Mouse (Mus musculus) adrenal gland (tissue): ENCODE data around the gene Golga4.

Experiments used
- intact Hi-C: fragments of 180-260 bp; cut with DNase I; formaldehyde crosslinking; loops from one replicate; pipeline ENCODE4 v1.15.1; 2025
- long read RNA-seq, 2 experiments: library from polyadenylated mRNA; unstranded; transcript quantifications; one replicate each; pipeline ENCODE4 v2.0.0; 2020; ENCODE audit warnings: borderline replicate concordance in 1 of 2; ENCODE audit not compliant: insufficient replicate concordance in 1 of 2

Golga4 gene
- long read RNA-seq, experiment 1, transcript Golga4-206 (14 exons, 2,858 nt) = major isoform, 6 of 50 reads
- long read RNA-seq, experiment 1, partial matches to known transcripts = 30 of 50 reads
- long read RNA-seq, experiment 1, other reads (novel, unspliced or antisense) = 13 of 50 reads
- long read RNA-seq, experiment 2, partial matches to known transcripts = 40 of 68 reads
- long read RNA-seq, experiment 2, other reads (novel, unspliced or antisense) = 21 of 68 reads

GRCm38 (mm10) chr9:118506020-118506403 lies at the start of gene Golga4:
Gene Golga4 (plus strand): TSS chr9:118506267.
- intact Hi-C loops = no loop called here

GRCm38 (mm10) chr9:118456405-118456804 lies 49.7 kb upstream of the Golga4 start:
- intact Hi-C loops = no loop called here

DNA sequence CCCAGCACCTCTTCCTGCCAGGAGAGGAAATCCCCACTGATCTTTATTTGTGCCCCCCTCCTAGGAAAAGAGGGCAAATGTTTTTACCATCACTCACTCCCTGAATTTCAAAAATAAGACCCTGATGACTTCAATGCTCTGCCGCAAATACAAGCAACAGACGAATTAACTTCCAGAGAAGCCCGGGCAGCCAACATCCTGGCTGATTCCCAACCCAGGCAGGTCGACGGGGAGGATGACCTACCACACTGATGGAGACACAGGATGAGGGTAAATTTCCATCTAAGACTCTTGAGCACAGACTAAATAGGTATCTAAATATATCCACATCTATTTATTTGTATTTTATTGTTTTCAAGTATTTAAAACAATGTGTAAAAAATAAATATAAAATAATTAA lies 48.0 kb upstream of the Golga4 start:
- intact Hi-C loops = no loop called here

- intact Hi-C loops = no loop called here
Measured at GRCm38 (mm10) chr9:118464031-118464430, 42.0 kb upstream of the Golga4 start.

DNA sequence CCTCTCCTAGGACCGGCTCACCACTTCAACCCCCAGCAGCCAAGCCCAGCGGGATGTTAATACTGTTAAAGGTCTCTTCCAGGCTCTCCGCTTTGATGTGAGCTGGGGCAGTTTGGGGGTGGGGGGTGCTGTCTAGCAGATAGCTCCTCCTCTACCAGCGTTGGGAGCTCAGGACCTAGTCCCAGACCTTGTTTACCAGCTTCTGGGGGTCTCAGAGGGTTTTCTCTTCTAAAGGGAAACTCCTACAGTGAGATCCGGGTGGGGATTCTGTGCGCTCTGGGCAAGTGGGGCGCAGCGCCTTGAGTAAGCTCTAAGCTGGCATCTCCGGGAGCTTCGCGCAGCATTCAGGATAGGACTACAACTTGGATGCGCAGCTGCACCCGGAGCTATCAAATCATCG lies 37.8 kb upstream of the Golga4 start:
- intact Hi-C loops = no loop called here

DNA sequence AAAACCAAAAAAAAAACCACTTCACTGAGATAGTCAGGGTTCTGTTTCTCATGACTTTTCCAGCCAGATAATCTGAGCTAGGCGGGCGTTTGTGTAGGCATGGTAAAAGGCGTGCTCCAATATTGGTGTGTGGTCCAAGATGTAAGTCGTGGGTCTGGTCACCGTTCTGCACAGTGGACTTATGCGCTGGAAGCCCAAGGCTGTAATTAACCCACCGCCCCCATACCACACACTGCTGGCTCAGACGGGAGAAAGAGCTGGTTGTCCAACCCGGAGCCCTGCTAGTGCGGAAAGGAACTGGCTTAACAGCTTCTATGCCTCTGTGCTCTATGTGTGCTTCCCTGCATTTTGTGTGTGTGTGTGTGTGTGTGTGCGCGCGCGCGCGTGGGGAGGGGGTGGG lies 36.8 kb upstream of the Golga4 start:
- intact Hi-C loops = no loop called here

DNA sequence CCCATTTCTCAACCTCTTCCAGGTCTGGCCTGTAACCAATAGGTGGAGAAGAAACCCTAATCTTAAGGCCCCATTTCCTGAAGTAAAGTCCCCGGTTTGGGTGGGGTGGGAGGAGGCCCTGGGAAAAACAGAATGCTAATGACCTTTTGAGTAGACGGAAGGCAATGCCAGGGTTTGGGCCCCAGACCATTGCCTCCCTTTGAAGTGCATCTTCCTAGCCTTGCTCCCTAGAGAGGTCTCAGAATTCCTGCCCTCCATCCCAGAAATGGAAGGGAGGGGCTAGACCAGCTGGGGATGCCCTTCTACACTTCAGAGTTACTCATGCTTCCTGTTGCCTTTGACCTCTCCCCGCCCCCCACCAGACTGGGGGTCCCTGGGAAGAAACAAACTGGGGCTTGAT lies 34.8 kb upstream of the Golga4 start:
- intact Hi-C loops = no loop called here

- intact Hi-C loops = no loop called here
Measured at GRCm38 (mm10) chr9:118476211-118476765, 29.8 kb upstream of the Golga4 start.

DNA sequence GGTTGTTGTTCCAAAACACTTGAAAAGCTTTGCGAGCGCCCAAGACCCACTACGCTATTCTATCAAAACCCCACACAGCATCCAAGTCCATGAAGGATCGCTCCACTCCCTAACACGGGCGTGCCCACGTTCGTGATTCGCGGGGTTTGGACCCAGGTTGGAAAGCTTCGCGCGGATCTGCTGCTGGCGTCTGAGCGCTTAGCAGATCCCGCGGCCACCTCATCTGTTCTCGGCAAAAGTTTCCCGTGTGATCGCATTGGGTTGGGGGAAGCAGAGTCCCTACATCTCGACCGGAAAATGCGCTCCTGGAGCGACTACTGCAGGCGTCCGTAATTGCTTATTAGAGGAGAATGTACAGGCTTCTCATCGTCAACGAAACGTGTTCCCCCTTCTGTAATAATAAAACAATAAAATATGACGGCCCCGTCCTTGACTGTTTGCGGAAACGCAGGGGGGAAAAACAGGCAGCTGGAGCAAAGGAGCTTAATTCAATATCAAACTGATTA lies 29.2 kb upstream of the Golga4 start:
- intact Hi-C loops = no loop called here

DNA sequence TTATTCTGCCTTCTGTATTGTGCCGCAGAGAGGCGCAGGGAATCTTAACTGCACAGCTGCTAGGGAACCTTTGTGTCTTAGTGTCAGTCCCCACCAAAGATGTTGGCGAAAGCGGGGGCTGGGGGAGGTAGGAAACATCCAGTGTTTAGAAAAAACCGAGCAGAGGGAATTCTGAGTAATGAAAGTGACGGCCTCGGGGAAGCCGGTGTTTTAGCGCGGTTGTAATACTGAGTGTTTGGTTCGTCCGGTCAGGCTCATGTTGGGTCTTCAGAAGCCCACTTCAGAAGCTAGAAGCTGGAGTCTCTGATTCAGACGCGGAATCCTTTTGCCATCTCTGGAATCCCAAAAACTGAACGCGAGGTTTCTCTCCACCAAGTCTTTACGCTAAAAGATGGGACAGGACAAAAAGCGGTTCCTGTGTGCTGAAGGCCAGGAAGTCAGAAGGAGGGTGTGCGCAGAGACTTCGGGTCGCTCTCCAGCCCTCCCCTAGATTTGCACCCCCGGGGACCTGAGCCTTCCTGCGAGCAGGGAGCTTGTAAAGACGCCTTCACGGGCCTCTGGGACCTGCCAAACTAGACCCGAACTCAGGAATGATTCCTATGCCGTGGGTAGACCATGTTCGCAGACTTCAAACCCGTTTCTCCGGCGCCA lies 28.7 kb upstream of the Golga4 start:
- intact Hi-C loops = no loop called here

- intact Hi-C loops = no loop called here
Measured at GRCm38 (mm10) chr9:118477961-118478360, 28.1 kb upstream of the Golga4 start, which contains the start of gene Eomes. Gene Eomes (plus strand): TSS chr9:118478212.

DNA sequence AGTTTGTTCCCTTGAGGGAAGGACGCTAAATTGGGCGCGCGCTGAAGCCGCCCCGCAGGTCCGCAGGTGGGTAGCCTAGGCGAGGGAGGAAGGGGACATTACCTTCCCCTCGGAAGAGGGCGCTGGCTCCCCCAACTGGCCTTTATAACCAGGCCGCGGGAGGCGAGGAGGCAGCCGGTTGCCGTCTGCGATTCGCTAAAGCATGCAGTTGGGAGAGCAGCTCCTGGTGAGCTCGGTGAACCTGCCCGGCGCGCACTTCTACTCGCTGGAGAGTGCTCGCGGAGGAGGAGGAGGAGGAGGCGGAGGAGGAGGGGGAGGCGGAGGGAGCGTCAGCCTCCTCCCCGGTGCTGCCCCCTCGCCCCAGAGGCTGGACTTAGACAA lies 27.6 kb upstream of the Golga4 start:
- intact Hi-C loops = no loop called here

GRCm38 (mm10) chr9:118478839-118479507 lies 27.1 kb upstream of the Golga4 start:
- intact Hi-C loops = no loop called here

DNA sequence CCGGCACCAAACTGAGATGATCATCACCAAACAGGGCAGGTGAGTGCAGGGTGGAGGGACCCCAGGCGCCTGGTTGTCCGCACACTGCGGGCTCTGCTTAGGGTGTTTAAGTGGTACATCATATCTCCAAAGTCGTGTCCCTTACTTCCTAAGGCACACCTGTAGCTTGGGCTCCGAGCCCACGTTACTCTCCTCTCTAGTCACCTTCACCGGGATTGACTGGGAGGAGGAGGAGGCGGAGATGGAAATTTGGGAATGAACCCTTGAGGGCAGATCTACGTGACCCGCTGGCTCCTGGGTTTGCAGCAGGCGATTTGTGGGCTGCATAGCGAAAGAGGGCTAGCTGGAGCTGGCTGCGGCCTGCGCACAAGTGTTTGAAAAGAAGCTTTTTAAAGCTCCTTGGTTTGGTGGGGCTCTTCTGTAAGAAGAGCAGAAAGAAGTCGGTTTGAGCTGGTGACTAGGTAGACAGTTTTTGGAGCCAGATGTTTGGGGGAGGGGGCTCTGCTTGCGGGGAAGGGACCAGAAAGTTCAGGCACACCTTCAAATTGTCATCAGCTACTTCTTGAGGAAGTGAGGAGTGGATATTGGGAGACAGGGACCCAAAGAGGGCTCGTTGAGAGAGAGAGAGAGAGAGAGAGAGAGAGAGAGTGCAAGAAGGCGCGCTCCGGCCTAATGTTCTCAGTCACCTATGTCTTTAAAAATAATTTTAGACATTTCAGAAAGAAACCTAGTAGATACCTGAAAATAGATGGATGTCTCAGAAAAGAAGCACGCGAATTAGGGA lies 26.4 kb upstream of the Golga4 start:
- intact Hi-C loops = loop anchor here (10.0 kb wide), 1 partner anchor 315 kb away; no protein-coding TSS in a partner anchor

- intact Hi-C loops = loop anchor here (10.0 kb wide), 1 partner anchor 315 kb away; no protein-coding TSS in a partner anchor
Measured at GRCm38 (mm10) chr9:118480292-118480690, 25.8 kb upstream of the Golga4 start.

GRCm38 (mm10) chr9:118482210-118482609 lies 23.9 kb upstream of the Golga4 start:
- intact Hi-C loops = loop anchor here (10.0 kb wide), 1 partner anchor 317 kb away; no protein-coding TSS in a partner anchor

DNA sequence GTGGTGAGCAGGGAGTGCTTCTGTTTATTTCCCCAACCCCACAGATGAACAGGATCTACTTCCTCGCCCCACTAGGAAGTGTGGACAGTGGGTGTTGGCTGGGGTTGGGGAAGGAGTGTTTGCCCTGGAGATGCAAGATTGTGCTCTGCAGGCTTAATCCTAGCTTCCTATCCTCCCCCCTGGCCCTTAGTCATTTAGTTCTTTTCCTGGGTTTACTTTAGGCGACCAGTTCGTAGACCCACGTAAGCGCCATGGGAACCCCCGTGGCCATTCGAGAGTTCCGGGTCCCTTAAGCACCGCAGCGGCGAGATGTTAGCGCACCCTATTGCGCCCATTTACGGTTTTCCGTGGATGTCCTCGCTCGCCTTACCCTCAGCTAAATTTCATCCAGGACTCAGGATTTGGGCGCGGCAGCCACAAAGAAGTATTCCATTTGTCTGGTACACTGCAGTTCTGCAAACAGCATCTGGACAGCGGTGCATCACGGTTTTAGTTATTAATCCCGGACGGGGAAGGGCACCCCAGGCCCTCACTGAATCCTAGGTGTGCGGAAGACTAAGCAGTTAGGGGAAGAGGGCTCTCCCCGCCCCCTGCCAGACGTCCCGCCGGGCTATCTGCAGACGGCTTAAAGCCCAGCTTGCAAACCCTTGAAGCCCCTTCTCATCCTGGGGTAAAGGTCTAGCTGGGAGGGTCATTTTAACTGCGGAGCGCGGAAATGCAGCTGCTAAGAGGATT lies 19.5 kb upstream of the Golga4 start:
- intact Hi-C loops = loop anchor here (5.0 to 10.0 kb wide), 2 partner anchors 322 to 444 kb away; partner anchors contain the start of gene Azi2

- intact Hi-C loops = loop anchor here (5.0 to 10.0 kb wide), 2 partner anchors 322 to 445 kb away; partner anchors contain the start of gene Azi2
Measured at GRCm38 (mm10) chr9:118487096-118487395, 19.0 kb upstream of the Golga4 start.

GRCm38 (mm10) chr9:118487636-118488035 lies 18.4 kb upstream of the Golga4 start:
- intact Hi-C loops = loop anchor here (5.0 to 10.0 kb wide), 2 partner anchors 323 to 445 kb away; partner anchors contain the start of gene Azi2
